Mouse (Mus musculus): ENCODE measurements around the gene Thsd7a. TPM values are rescaled to one million over a fixed set of nuclear protein-coding genes. Genes with fewer than 3 reads are reported as not detected.

The Thsd7a gene
- polyA plus RNA-seq, 1 experiment from 2014 or later, result 2.5 TPM

GRCm38 (mm10) chr6:12602927-12603326 is 146.3 kb downstream of the Thsd7a start:
- Histone ChIP-seq H3K27me3 (ENCODE audit: control insufficient read depth, insufficient read depth, low read length) (no peaks in the 10 kb centered on the region), H3K4me1 (ENCODE audit: control insufficient read depth, insufficient read depth, low read length) (no peaks in the 10 kb centered on the region), H3K9ac (ENCODE audit: low read depth, low read length) (no peak overlapping the region), H3K36me3 (ENCODE audit: control insufficient read depth, insufficient read depth, low read length) (no peaks in the 10 kb centered on the region), H3K4me2 (no peak overlapping the region), H3K4me3 (ENCODE audit: low read depth, low read length) (no peak overlapping the region), H3K27ac (ENCODE audit: low read depth, low read length) (no peak overlapping the region), H3K9me3 (replicated peaks; ENCODE audit: control insufficient read depth, low read length) (no peaks in the 10 kb centered on the region)
- ATAC-seq (replicated peaks; ENCODE audit: insufficient number of reproducible peaks, low FRiP score, low TSS enrichment), result no peak
- WGBS (ENCODE audit: insufficient replicate concordance), result 75% methylated on average over 2 of the region's 2 CpGs

GRCm38 (mm10) chr6:12602161-12602560 is 147.0 kb downstream of the Thsd7a start:
- Histone ChIP-seq H3K9ac (ENCODE audit: low read depth, low read length) (no peak overlapping the region), H3K4me1 (ENCODE audit: control insufficient read depth, insufficient read depth, low read length) (no peaks in the 10 kb centered on the region), H3K27ac (ENCODE audit: low read depth, low read length) (no peak overlapping the region), H3K4me3 (ENCODE audit: low read depth, low read length) (no peak overlapping the region), H3K27me3 (ENCODE audit: control insufficient read depth, insufficient read depth, low read length) (no peaks in the 10 kb centered on the region), H3K4me2 (no peak overlapping the region), H3K9me3 (replicated peaks; ENCODE audit: control insufficient read depth, low read length) (no peaks in the 10 kb centered on the region), H3K36me3 (ENCODE audit: control insufficient read depth, insufficient read depth, low read length) (no peaks in the 10 kb centered on the region)
- ATAC-seq (replicated peaks; ENCODE audit: insufficient number of reproducible peaks, low FRiP score, low TSS enrichment), result no peak
- 78% methylated on average over 4 of the region's 4 CpGs for WGBS (ENCODE audit: insufficient replicate concordance)

GRCm38 (mm10) chr6:12584456-12584855 is 164.8 kb downstream of the Thsd7a start:
- H3K4me1 ChIP-seq (ENCODE audit: control insufficient read depth, insufficient read depth, low read length), result no peaks in the 10 kb centered on the region
- no peak overlapping the region for H3K27ac ChIP-seq (ENCODE audit: low read depth, low read length)
- no peak overlapping the region for H3K4me2 ChIP-seq
- H3K9ac ChIP-seq (ENCODE audit: low read depth, low read length), result no peak overlapping the region
- WGBS (ENCODE audit: insufficient replicate concordance), result 75% methylated on average over 4 of the region's 4 CpGs
- H3K36me3 ChIP-seq (ENCODE audit: control insufficient read depth, insufficient read depth, low read length), result no peaks in the 10 kb centered on the region
- H3K4me3 ChIP-seq (ENCODE audit: low read depth, low read length), result no peak overlapping the region
- H3K27me3 ChIP-seq (ENCODE audit: control insufficient read depth, insufficient read depth, low read length), result no peaks in the 10 kb centered on the region
- no peak for ATAC-seq (replicated peaks; ENCODE audit: insufficient number of reproducible peaks, low FRiP score, low TSS enrichment)
- H3K9me3 ChIP-seq (replicated peaks; ENCODE audit: control insufficient read depth, low read length), result no peaks in the 10 kb centered on the region

GRCm38 (mm10) chr6:12581143-12581542 is 168.1 kb downstream of the Thsd7a start:
- no peaks in the 10 kb centered on the region for H3K27me3 ChIP-seq (ENCODE audit: control insufficient read depth, insufficient read depth, low read length)
- no peaks in the 10 kb centered on the region for H3K4me1 ChIP-seq (ENCODE audit: control insufficient read depth, insufficient read depth, low read length)
- no peak overlapping the region for H3K27ac ChIP-seq (ENCODE audit: low read depth, low read length)
- no peak overlapping the region for H3K4me2 ChIP-seq
- no peak overlapping the region for H3K4me3 ChIP-seq (ENCODE audit: low read depth, low read length)
- 23% methylated on average over 3 of the region's 3 CpGs for WGBS (ENCODE audit: insufficient replicate concordance)
- H3K9me3 ChIP-seq (replicated peaks; ENCODE audit: control insufficient read depth, low read length), result no peaks in the 10 kb centered on the region
- no peaks in the 10 kb centered on the region for H3K36me3 ChIP-seq (ENCODE audit: control insufficient read depth, insufficient read depth, low read length)
- ATAC-seq (replicated peaks; ENCODE audit: insufficient number of reproducible peaks, low FRiP score, low TSS enrichment), result no peak
- no peak overlapping the region for H3K9ac ChIP-seq (ENCODE audit: low read depth, low read length)

GRCm38 (mm10) chr6:12575619-12576216 is 173.5 kb downstream of the Thsd7a start:
- no peaks in the 10 kb centered on the region for H3K4me1 ChIP-seq (ENCODE audit: control insufficient read depth, insufficient read depth, low read length)
- H3K36me3 ChIP-seq (ENCODE audit: control insufficient read depth, insufficient read depth, low read length), result no peaks in the 10 kb centered on the region
- H3K27me3 ChIP-seq (ENCODE audit: control insufficient read depth, insufficient read depth, low read length), result no peaks in the 10 kb centered on the region
- H3K4me2 ChIP-seq, result no peak overlapping the region
- H3K9me3 ChIP-seq (replicated peaks; ENCODE audit: control insufficient read depth, low read length), result no peaks in the 10 kb centered on the region
- H3K27ac ChIP-seq (ENCODE audit: low read depth, low read length), result no peak overlapping the region
- 55% methylated on average over 6 of the region's 6 CpGs for WGBS (ENCODE audit: insufficient replicate concordance)
- H3K4me3 ChIP-seq (ENCODE audit: low read depth, low read length), result no peak overlapping the region
- H3K9ac ChIP-seq (ENCODE audit: low read depth, low read length), result no peak overlapping the region
- no peak for ATAC-seq (replicated peaks; ENCODE audit: insufficient number of reproducible peaks, low FRiP score, low TSS enrichment)

- no peaks in the 10 kb centered on the region for H3K36me3 ChIP-seq (ENCODE audit: control insufficient read depth, insufficient read depth, low read length)
- no peaks in the 10 kb centered on the region for H3K27me3 ChIP-seq (ENCODE audit: control insufficient read depth, insufficient read depth, low read length)
- no peak overlapping the region for H3K9ac ChIP-seq (ENCODE audit: low read depth, low read length)
- WGBS (ENCODE audit: insufficient replicate concordance), result 85% methylated on average over 5 of the region's 5 CpGs
- H3K4me2 ChIP-seq, result no peak overlapping the region
- no peaks in the 10 kb centered on the region for H3K9me3 ChIP-seq (replicated peaks; ENCODE audit: control insufficient read depth, low read length)
- ATAC-seq (replicated peaks; ENCODE audit: insufficient number of reproducible peaks, low FRiP score, low TSS enrichment), result no peak
- no peak overlapping the region for H3K4me3 ChIP-seq (ENCODE audit: low read depth, low read length)
- H3K4me1 ChIP-seq (ENCODE audit: control insufficient read depth, insufficient read depth, low read length), result no peaks in the 10 kb centered on the region
- no peak overlapping the region for H3K27ac ChIP-seq (ENCODE audit: low read depth, low read length)
Observed at GRCm38 (mm10) chr6:12572202-12572601, 177.0 kb downstream of the Thsd7a start.

GRCm38 (mm10) chr6:12565136-12565535 is 184.1 kb downstream of the Thsd7a start:
- no peak for ATAC-seq (replicated peaks; ENCODE audit: insufficient number of reproducible peaks, low FRiP score, low TSS enrichment)
- Histone ChIP-seq H3K36me3 (ENCODE audit: control insufficient read depth, insufficient read depth, low read length) (no peaks in the 10 kb centered on the region), H3K27ac (ENCODE audit: low read depth, low read length) (no peak overlapping the region), H3K9me3 (replicated peaks; ENCODE audit: control insufficient read depth, low read length) (no peaks in the 10 kb centered on the region), H3K27me3 (ENCODE audit: control insufficient read depth, insufficient read depth, low read length) (no peaks in the 10 kb centered on the region), H3K4me2 (no peak overlapping the region), H3K9ac (ENCODE audit: low read depth, low read length) (no peak overlapping the region), H3K4me1 (ENCODE audit: control insufficient read depth, insufficient read depth, low read length) (no peaks in the 10 kb centered on the region), H3K4me3 (ENCODE audit: low read depth, low read length) (no peak overlapping the region)
- 65% methylated on average over 4 of the region's 4 CpGs for WGBS (ENCODE audit: insufficient replicate concordance)

GRCm38 (mm10) chr6:12562336-12562735 is 186.9 kb downstream of the Thsd7a start:
- ATAC-seq (replicated peaks; ENCODE audit: insufficient number of reproducible peaks, low FRiP score, low TSS enrichment), result no peak
- Histone ChIP-seq H3K9ac (ENCODE audit: low read depth, low read length) (no peak overlapping the region), H3K27ac (ENCODE audit: low read depth, low read length) (no peak overlapping the region), H3K4me1 (ENCODE audit: control insufficient read depth, insufficient read depth, low read length) (no peaks in the 10 kb centered on the region), H3K4me2 (no peak overlapping the region), H3K9me3 (replicated peaks; ENCODE audit: control insufficient read depth, low read length) (no peaks in the 10 kb centered on the region), H3K4me3 (ENCODE audit: low read depth, low read length) (no peak overlapping the region), H3K27me3 (ENCODE audit: control insufficient read depth, insufficient read depth, low read length) (no peaks in the 10 kb centered on the region), H3K36me3 (ENCODE audit: control insufficient read depth, insufficient read depth, low read length) (no peaks in the 10 kb centered on the region)
- WGBS (ENCODE audit: insufficient replicate concordance), result 77% methylated on average over 3 of the region's 3 CpGs

GRCm38 (mm10) chr6:12560500-12560899 is 188.7 kb downstream of the Thsd7a start:
- 94% methylated on average over 2 of the region's 2 CpGs for WGBS (ENCODE audit: insufficient replicate concordance)
- H3K4me1 ChIP-seq (ENCODE audit: control insufficient read depth, insufficient read depth, low read length), result no peaks in the 10 kb centered on the region
- H3K27me3 ChIP-seq (ENCODE audit: control insufficient read depth, insufficient read depth, low read length), result no peaks in the 10 kb centered on the region
- H3K36me3 ChIP-seq (ENCODE audit: control insufficient read depth, insufficient read depth, low read length), result no peaks in the 10 kb centered on the region
- H3K27ac ChIP-seq (ENCODE audit: low read depth, low read length), result no peak overlapping the region
- no peak overlapping the region for H3K9ac ChIP-seq (ENCODE audit: low read depth, low read length)
- H3K4me2 ChIP-seq, result no peak overlapping the region
- no peaks in the 10 kb centered on the region for H3K9me3 ChIP-seq (replicated peaks; ENCODE audit: control insufficient read depth, low read length)
- H3K4me3 ChIP-seq (ENCODE audit: low read depth, low read length), result no peak overlapping the region
- no peak for ATAC-seq (replicated peaks; ENCODE audit: insufficient number of reproducible peaks, low FRiP score, low TSS enrichment)
